Comparison of ENCODE assay signal across 17 mouse cellular contexts in genomic region chr11:44417403-44417802, GRCm38 (mm10). TPM values are rescaled to one million over a fixed set of nuclear protein-coding genes. Genes with fewer than 3 reads are reported as not detected.
"Had no signal": no experiment of that assay in that cellular context is flagged by ENCODE, and none has a peak within 500 bp of the region (broad histone marks: within the 10 kb centered on the region; RNA-seq: fewer than 3 reads in every experiment).

No protein-coding gene starts in this region.

- ATAC-seq: liver, postnatal 0 days; midbrain, embryonic 16.5 days had no signal

- H3K27me3 ChIP-seq: neural tube, embryonic 15.5 days had no signal

- H3K4me1 ChIP-seq: limb, embryonic 12.5 days; liver, embryonic 13.5 days; lung, embryonic 15.5 days; megakaryocyte, embryonic 14.5 days; neural tube, embryonic 15.5 days had no signal

- H3K9me3 ChIP-seq: limb, embryonic 12.5 days; liver, embryonic 13.5 days; lung, embryonic 15.5 days; megakaryocyte, embryonic 14.5 days; neural tube, embryonic 15.5 days had no signal

- H3K4me2 ChIP-seq: limb, embryonic 12.5 days; liver, embryonic 13.5 days; lung, embryonic 15.5 days; midbrain, embryonic 11.5 days; neural tube, embryonic 15.5 days had no signal

- H3K9ac ChIP-seq: limb, embryonic 12.5 days; liver, embryonic 13.5 days; liver, postnatal 0 days; lung, embryonic 15.5 days; neural tube, embryonic 15.5 days had no signal

- H3K4me3 ChIP-seq: limb, embryonic 12.5 days; liver, embryonic 13.5 days; lung, embryonic 15.5 days; megakaryocyte, embryonic 14.5 days; myocyte; neural tube, embryonic 15.5 days had no signal

- DNase-seq: kidney, adult 8-10 months; kidney, postnatal 25 days; layer of hippocampus, adult 9-11 months; liver; liver, embryonic 13.5 days; liver, postnatal 0 days; lung, postnatal 14 days had no signal

- H3K27ac ChIP-seq: limb, embryonic 12.5 days; liver, embryonic 13.5 days; lung, embryonic 15.5 days; neural tube, embryonic 15.5 days; stomach, postnatal 0 days had no signal

- H3K36me3 ChIP-seq: limb, embryonic 12.5 days; liver, embryonic 13.5 days; lung, embryonic 15.5 days; neural tube, embryonic 15.5 days had no signal

RNA-seq across cellular contexts. Expression of gene Il12b, which starts 17.5 kb away (rescaled TPM):
- total RNA-seq: left cerebral cortex, postnatal 36 days had no signal
- polyA plus RNA-seq: limb, embryonic 12.5 days; liver, embryonic 13.5 days; liver, postnatal 0 days; lung, embryonic 15.5 days; midbrain, embryonic 11.5 days; midbrain, embryonic 16.5 days; myocyte; neural tube, embryonic 11.5 days; neural tube, embryonic 15.5 days; stomach, postnatal 0 days had no signal
